Mouse (Mus musculus) kidney, adult 2 months (tissue): Measurements from ENCODE around the gene Slc25a26. TPM values are rescaled to one million over a fixed set of nuclear protein-coding genes. Genes with fewer than 3 reads are reported as not detected.

ENCODE experiments used
- DNase-seq: peaks from one replicate; pipeline ENCODE4 v3.0.0; 2021
- H3K27ac ChIP-seq: fragments of 200-500 bp; 2 replicates; pipeline ENCODE4 v1.5.1; 2012; ENCODE audit warnings: low read depth, low read length, control low read depth, inconsistent platforms; ENCODE audit not compliant: insufficient read depth
- H3K27me3 ChIP-seq: fragments of 200-500 bp; replicated peaks from 2 replicates; pipeline ENCODE4 v1.6.1; 2012; ENCODE audit warnings: mild to moderate bottlenecking, moderate library complexity, low read length, inconsistent platforms; ENCODE audit not compliant: control insufficient read depth, insufficient read depth
- H3K36me3 ChIP-seq: fragments of 200-500 bp; 2 replicates; pipeline ENCODE4 v1.6.1; 2012; ENCODE audit warnings: mild to moderate bottlenecking, moderate library complexity, low read length, inconsistent platforms; ENCODE audit not compliant: control insufficient read depth, insufficient read depth
- H3K4me1 ChIP-seq: fragments of 200-500 bp; 2 replicates; pipeline ENCODE4 v1.6.1; 2011; ENCODE audit warnings: low read length; ENCODE audit not compliant: control insufficient read depth, insufficient read depth
- H3K4me3 ChIP-seq: fragments of 200-500 bp; 2 replicates; pipeline ENCODE4 v1.5.1; 2011; ENCODE audit warnings: mild to moderate bottlenecking, low read depth, low read length, control low read depth; ENCODE audit not compliant: insufficient read depth
- CTCF ChIP-seq: fragments of 200-500 bp; conservative IDR thresholded peaks from 2 replicates; pipeline ENCODE4 v1.5.1; 2011; ENCODE audit warnings: low read depth, mild to moderate bottlenecking, control low read depth, low read length, moderate library complexity, mixed read lengths; ENCODE audit not compliant: insufficient read depth, insufficient read length
- POLR2A ChIP-seq: fragments of 200-500 bp; IDR thresholded peaks from one replicate; pipeline ENCODE4 v1.6.1; 2011; ENCODE audit warnings: low read depth, low read length, control low read depth
- WGBS: fragments of 180-500 bp; shearing (Covaris S2); methylation state at CpG from one replicate; pipeline ENCODE4 v1.1.7; 2018; 5-methylcytosine and 5-hydroxymethylcytosine counted together
- polyA plus RNA-seq: library from polyadenylated mRNA; depleted of rRNA; stranded (reverse); fragments of >200 nt; gene quantifications from 2 replicates; pipeline ENCODE4 v1.2.3, GENCODE M21; 2012

Gene Slc25a26
- polyA plus RNA-seq, 1 experiment, result 18.3 TPM

GRCm38 (mm10) chr6:94596761-94597485 is 96.8 kb downstream of the Slc25a26 start:
- H3K27ac ChIP-seq, result no peak overlapping the region
- no peak for DNase-seq
- WGBS, result 69% methylated on average over 10 of the region's 10 CpGs

GRCm38 (mm10) chr6:94598421-94598820 is 98.3 kb downstream of the Slc25a26 start:
- 91% methylated on average over 12 of the region's 12 CpGs for WGBS
- H3K4me1 ChIP-seq, result peaks cover 13% of the 10 kb centered on the region; the same call in 1 of the 2 replicates
- TF ChIP-seq POLR2A, result no peak
- no peak for TF ChIP-seq CTCF
- no peak overlapping the region for H3K4me3 ChIP-seq
- H3K36me3 ChIP-seq, result no peaks in the 10 kb centered on the region
- H3K27me3 ChIP-seq, result no peaks in the 10 kb centered on the region
- H3K27ac ChIP-seq, result no peak overlapping the region
- DNase-seq, result no peak

More at GRCm38 (mm10) chr6:94596761-94597485, 96.8 kb downstream of the Slc25a26 start:
- no peak overlapping the region for H3K4me3 ChIP-seq
- H3K36me3 ChIP-seq, result no peaks in the 10 kb centered on the region
- no peaks in the 10 kb centered on the region for H3K27me3 ChIP-seq
- TF ChIP-seq CTCF, result no peak
- TF ChIP-seq POLR2A, result no peak
- peaks cover 13% of the 10 kb centered on the region; the same call in 1 of the 2 replicates for H3K4me1 ChIP-seq

- peaks cover 13% of the 10 kb centered on the region; the same call in 1 of the 2 replicates for H3K4me1 ChIP-seq
- H3K27ac ChIP-seq, result no peak overlapping the region
- H3K36me3 ChIP-seq, result no peaks in the 10 kb centered on the region
- no peak for DNase-seq
- H3K27me3 ChIP-seq, result no peaks in the 10 kb centered on the region
- WGBS, result 97% methylated on average over 13 of the region's 13 CpGs
- TF ChIP-seq POLR2A (no peak), CTCF (no peak)
- H3K4me3 ChIP-seq, result no peak overlapping the region
These were observed 98.9 kb downstream of the Slc25a26 start for GRCm38 (mm10) chr6:94599016-94599415.

- Histone ChIP-seq H3K4me1 (peaks cover 13% of the 10 kb centered on the region; the same call in 1 of the 2 replicates), H3K27ac (no peak overlapping the region), H3K4me3 (no peak overlapping the region), H3K36me3 (no peaks in the 10 kb centered on the region; the same call in 1 of the 2 replicates), H3K27me3 (no peaks in the 10 kb centered on the region)
- peak; percentile 83 for DNase-seq
- TF ChIP-seq CTCF (no peak; the same call in 1 of the 2 replicates), POLR2A (no peak)
- 56% methylated on average over 5 of the region's 5 CpGs for WGBS
These were observed 101.0 kb downstream of the Slc25a26 start for GRCm38 (mm10) chr6:94601101-94601500.

GRCm38 (mm10) chr6:94601811-94602210 is 101.7 kb downstream of the Slc25a26 start:
- Histone ChIP-seq H3K27me3 (no peaks in the 10 kb centered on the region), H3K36me3 (no peaks in the 10 kb centered on the region; the same call in 1 of the 2 replicates), H3K4me1 (peaks cover 13% of the 10 kb centered on the region; the same call in 1 of the 2 replicates), H3K4me3 (no peak overlapping the region), H3K27ac (peak overlapping the region; percentile 7)
- no peak for DNase-seq
- WGBS, result 60% methylated on average over 5 of the region's 5 CpGs
- no peak for TF ChIP-seq POLR2A
- no peak for TF ChIP-seq CTCF

- Histone ChIP-seq H3K4me1 (peaks cover 13% of the 10 kb centered on the region; the same call in 1 of the 2 replicates), H3K27ac (no peak overlapping the region), H3K4me3 (no peak overlapping the region), H3K36me3 (no peaks in the 10 kb centered on the region; the same call in 1 of the 2 replicates), H3K27me3 (no peaks in the 10 kb centered on the region)
- DNase-seq, result no peak
- 73% methylated on average over 3 of the region's 3 CpGs for WGBS
- TF ChIP-seq CTCF (no peak), POLR2A (no peak)
These were observed 103.9 kb downstream of the Slc25a26 start for GRCm38 (mm10) chr6:94604072-94604471.

GRCm38 (mm10) chr6:94604546-94604945 is 104.4 kb downstream of the Slc25a26 start:
- WGBS, result 64% methylated on average over 2 of the region's 2 CpGs
- H3K36me3 ChIP-seq, result no peaks in the 10 kb centered on the region; the same call in 1 of the 2 replicates

More at GRCm38 (mm10) chr6:94604546-94604945, 104.4 kb downstream of the Slc25a26 start:
- TF ChIP-seq POLR2A (no peak), CTCF (no peak)
- Histone ChIP-seq H3K27me3 (no peaks in the 10 kb centered on the region), H3K4me1 (peaks cover 13% of the 10 kb centered on the region; the same call in 1 of the 2 replicates), H3K27ac (no peak overlapping the region), H3K4me3 (no peak overlapping the region)
- DNase-seq, result no peak
